Mouse (Mus musculus) adrenal gland, postnatal 10 days (tissue): ENCODE results near the gene Slc25a40. TPM values are rescaled to one million over a fixed set of nuclear protein-coding genes. Genes with fewer than 3 reads are reported as not detected.
A peak's percentile ranks its signal among the peaks of the same experiment; 100 is the strongest.

ENCODE experiments used
- DNase-seq: peaks from one replicate; pipeline ENCODE4 v3.0.0; 2021; ENCODE audit warnings: mixed read lengths
- long read RNA-seq, 2 experiments: library from polyadenylated mRNA; stranded (forward); transcript quantifications; one replicate each; pipeline ENCODE4 v2.0.0; 2021
- total RNA-seq, 2 experiments: library from RNA; stranded (reverse); gene quantifications; 2 replicates each; pipeline ENCODE4 v1.2.3; 2021

The Slc25a40 gene
- 10 to 100 TPM in 1 of 2 experiments, 1 to 10 TPM in 1; 8.7 to 13.3 TPM for total RNA-seq
- long read RNA-seq, experiment 1, partial matches to known transcripts, result 2 of 5 reads
- long read RNA-seq, experiment 1, other reads (novel, unspliced or antisense), result 1 of 5 reads
- long read RNA-seq, experiment 2, partial matches to known transcripts, result 0 of 6 reads
- long read RNA-seq, experiment 2, other reads (novel, unspliced or antisense), result 2 of 6 reads

DNA sequence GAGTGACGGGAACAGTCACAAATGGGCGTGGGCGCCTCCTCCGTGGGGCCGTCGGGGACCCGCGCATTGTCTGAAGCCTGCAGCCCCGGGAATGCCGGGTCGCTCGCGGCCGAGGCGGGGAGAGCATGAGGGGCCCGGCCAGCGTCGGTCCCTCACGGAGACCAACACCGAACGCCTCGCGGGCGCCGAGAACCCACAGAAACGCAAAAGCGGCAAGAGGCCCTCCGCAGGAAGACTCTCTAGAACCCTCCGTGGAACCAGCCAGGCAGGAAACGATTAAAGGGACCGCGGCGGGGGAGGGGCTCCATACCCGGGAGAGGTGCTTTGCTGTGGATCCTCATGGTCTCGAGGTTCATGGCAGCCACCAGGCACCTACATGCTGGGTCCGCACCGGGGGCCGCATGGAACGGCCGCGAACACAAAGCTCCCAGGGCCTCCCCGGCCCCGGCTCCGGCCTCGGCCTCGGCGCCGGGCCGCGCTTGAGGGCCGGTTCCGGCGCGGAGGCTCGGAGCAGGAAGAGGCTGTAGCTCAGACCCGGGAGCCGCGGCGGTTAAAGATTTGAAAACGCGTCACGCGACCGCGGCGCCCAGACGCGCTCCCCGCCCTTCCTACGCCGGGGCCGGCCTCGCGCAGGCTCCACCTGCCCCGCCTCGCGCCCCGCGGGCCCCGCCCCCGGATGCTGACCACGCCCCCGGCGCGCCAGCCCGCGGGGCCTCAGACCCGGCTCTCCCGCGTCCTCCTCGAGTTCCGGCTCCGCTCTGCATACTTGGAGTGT is at the start of gene Slc25a40, which contains the start of gene Dbf4:
TSS of gene Slc25a40 (plus strand) at position 694 of the 775 bp plus-strand sequence.
TSS of gene Dbf4 (minus strand) at position 560 of the 775 bp plus-strand sequence.
- DNase-seq, result peak; percentile 98

DNA sequence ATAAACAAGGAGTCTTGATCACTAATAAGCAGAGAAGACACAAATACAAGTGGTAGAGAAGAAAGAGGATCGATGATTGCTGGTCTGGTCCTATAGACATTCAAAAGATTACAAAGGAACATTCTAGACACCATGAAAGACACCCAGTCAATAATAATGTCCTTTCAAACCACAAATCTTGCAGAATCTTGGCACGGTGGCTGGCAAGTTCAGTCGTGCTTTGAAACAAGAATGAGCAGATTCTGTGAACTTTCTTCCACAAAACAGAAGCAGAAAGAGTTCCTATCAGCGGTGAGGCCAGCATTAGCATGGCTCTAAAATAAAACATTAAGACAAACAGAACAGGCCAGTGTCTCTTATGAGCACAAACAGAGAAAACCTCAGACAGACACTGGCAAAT is 49.2 kb upstream of the Slc25a40 start:
- no peak for DNase-seq

DNA sequence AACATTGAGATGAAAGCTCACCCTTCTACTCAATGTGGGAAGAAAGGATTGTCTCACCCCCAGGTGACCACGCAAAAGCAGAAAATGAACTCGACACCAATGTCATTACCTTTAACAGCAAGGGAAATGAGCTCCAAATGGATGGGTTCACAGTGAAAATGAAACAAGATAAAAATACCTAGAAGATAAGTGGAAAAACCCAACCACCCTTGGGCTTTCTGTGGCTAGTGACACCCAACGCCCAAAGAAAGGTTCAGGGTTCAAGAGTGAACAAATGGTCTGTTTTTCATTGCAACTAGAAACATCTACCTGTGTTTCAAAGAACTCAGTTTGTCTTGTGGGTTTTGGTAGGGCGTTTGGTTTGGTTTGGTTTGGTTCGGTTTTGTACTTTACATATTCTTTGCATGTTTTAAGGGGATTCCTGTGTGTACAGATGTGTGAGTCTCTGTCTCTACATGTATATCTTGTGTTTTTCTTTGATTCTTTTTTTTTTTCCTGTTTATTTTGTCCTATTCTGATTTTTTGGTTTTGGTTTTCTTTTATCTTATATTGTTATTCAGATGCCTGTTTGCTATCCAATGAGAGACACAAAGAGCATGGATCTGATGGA is 48.2 kb upstream of the Slc25a40 start:
- no peak for DNase-seq

DNA sequence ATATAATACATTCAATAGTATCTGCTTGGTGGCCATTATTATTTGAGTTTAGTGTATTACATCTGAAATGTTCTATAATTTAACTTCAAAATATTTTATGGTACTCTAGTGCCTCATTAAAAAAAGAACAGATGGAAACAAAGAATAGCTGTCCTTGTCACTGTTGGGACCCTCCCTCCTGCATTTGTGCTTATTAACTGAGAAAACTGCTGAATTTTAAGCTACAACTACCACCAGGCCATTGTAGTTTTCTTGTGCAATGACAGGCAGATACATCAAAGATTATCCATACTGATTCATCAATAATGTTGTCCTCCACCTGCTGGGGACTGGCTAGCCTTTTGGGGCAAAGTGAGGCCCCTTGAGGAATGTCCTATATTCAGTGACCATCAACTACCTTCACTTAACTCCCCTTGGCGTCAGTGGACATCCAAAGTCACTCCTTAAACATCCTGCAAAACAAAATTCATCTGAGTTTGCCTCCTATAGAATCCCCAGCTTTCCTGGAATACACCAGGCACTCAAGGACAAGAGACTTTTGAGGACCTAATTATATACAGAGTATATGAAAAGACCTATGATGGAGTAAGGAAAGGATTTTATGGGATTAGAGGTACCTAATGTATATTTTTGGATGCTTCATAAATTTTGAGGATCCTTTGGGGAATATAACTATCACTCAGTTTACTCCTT is 28.6 kb upstream of the Slc25a40 start:
- no peak for DNase-seq

DNA sequence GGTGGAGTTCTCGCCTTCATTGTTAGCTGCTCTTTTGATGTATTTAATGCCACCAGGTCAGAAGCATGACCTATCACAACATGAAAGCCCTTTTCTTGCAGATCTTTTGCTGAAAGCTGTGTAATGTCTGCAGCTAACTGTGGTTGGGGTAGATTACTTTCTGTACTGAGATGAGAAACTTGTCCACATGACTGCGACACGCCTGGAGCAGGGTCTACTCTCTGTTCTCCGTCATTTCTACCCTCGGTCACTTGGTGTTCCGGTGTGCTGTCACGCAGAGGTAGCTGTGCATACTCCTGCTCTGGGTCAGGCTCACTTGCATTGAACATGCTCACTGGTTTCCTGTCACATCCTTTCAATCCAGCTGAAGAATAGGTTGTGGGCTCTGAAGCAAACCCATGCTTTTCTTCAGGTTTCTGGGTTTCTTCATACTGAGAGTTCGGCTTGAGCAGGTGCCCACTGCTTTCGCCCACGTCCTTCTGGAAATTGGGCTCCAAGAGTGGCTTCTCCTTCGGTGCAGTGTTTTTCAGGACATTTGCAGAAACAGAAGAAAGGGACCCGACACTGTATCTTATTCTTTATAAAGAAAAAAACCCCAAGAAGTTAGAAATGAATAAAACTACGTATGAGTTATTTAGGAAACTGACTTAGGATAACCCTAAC is 24.9 kb upstream of the Slc25a40 start:
- no peak for DNase-seq

DNA sequence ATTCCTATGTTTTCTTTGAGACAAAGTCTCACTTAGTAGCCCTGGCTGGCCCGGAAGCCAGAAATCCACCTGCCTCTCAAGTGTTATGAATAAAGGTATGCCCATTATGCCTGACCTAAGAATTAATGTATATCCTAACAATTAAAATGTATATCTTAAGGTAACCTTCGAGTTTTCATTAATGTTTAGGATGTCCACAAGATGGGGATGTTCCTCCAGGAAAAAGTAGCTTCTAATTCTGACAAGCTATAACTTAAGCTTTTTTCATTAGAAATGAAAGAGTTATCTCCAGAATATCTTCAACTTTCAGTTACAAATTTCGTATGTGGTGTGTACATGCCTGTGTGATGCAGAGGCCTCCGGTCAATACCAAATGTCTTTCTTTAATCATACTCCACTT is 13.9 kb upstream of the Slc25a40 start:
- no peak for DNase-seq

DNA sequence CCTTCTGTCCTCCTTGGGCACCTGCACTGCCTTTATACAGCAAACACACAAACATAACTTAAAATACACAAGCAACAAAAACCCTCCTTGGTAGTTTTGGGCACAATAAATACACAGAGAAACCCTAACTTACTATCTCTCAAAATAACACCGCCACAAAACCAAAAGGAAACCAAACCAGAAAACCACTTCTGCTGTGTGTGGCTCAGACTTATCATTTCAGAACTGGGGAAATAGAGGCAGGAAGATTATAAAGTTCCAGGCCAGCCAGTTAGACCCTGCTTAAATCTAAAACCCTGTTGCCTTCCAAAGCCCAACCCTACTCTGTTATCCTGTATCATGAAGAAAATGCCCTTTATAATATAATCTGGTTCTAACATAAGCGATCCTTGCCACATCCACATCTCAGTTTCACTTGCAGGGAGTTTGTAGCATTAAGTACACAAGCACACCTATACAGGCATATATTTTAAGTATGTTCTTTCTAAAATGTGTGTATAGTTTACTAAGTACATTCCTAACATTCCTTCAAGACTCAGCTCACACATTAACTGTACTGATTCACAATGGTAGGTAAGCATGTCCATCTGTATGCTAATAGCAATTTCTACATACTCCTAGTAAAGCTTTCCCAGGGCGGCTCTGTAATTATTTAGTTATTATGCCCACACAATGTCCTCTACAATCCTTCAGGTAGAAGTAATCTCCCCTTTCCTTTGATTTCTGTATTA is 5.8 kb upstream of the Slc25a40 start:
- DNase-seq, result no peak

DNA sequence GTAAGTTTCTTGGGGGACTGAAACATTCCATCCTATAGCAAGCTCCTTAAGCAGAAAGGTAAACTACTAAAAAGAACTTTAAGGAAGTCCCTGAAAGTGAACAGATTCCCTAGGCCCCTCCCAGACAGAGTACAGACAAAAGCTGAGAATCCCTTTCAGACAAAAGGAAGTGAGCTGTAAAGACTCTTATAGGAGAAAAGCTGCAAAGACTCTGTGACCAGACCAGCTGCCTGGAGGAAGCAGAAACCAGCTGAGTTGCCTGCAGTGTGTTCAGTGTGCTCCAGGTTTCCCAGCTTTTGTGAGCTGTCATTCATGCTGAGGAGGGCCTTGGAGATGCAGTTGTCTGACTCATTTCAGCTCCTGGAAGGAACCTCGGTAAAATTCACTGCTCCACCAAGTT is 5.2 kb upstream of the Slc25a40 start:
- DNase-seq, result no peak

DNA sequence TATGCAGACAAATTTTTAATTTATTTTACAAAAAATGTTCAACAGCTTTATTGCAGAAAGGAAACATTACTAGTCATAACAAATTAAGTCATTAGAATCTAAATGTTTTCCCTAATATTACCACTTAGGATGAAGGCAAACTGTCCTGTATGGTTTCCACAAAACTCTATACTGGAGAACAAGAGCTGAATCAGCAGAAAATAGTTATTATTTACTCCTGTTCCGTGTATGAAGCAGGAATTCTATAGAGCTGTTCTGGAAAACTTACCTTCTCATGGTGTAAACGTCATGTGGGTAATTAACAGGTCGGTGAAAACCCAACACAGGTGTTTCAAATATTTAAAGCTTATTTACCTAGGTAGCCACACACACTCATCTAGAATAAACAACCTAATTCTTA is 1.2 kb upstream of the Slc25a40 start:
- no peak for DNase-seq

DNA sequence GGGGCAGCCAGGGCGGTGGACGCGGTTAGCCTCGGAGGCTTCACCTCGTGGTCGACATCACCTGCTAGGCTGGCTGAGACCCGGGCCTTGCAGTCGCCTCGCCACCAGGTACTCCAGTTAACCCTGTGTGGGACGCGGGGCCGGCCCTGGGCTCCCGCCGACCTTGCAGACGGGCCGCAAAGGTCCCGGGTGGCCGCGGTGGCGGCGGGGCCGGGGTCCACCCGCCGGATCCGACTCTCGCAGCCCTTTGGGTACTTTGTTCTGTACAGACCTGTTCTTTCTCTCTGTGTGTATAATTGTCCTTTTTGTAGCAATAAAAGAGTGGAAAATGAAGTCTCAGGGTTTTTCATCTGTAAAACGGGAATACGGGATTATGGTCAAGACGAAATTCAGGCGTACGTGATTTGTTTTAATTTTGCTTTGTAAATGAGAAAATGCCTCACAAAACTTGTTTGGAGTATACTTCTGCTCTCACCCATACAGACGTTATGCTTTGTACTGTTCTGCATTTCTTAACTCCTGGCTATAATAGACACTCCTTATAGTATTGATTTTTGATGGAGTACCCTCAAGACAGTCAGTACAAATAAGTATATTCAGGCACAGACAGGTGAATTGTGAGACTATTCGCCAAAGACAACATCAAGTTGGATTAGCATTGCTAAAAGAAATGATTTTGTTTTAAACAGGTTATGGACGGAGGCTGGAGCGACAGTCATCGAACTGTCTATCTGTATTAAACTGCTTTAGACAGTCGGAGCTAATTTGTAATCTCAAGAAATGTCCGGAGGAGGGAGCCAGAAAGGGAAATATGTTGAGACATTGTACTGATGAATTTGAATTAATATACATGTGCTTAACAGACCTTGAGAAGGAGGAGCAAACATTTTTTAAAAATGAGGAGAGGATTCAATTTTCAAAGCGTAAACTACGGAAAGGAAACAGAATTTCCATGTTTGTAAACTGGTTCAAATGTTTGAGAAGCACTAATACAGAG is 580 bp downstream of the Slc25a40 start:
- no peak for DNase-seq

DNA sequence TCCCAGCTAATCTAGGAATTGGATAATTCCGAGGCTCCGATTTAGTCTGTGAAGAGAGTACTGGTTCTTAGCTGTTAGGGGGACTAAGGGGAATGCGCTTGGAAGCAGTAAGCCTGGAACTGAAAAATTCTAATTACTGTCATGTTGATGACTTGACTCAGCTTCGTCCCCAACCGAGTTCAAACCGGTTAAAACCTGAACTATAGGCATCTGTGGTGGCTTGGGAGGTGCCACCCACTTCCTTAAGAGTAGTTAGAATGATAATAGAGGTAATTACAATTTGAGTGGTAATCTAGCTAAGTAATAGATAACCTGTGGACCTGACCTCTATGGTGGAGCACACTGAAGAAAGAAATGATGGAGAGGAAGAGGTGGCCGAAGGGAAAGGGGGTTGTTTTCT is 1.5 kb downstream of the Slc25a40 start:
- no peak for DNase-seq

DNA sequence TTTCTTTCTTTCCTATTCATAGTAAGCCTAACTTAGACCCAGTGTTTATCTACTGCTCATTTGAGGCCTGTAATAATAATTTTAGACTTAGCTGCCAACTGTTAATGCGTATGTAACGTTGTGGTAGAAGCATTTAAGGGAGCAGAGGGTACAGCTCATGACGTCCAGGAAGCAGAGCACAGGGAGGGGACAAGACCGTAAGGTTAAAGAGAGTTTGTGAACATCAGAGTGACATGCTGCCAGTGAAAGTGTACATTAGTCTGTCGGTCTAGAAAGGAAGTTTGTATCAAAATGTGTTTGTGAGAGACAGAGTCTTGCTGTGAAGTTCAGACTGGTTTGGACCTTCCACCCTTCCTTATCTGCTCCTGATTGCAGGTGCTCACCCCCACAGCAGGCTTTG is 3.2 kb downstream of the Slc25a40 start:
- DNase-seq, result no peak

DNA sequence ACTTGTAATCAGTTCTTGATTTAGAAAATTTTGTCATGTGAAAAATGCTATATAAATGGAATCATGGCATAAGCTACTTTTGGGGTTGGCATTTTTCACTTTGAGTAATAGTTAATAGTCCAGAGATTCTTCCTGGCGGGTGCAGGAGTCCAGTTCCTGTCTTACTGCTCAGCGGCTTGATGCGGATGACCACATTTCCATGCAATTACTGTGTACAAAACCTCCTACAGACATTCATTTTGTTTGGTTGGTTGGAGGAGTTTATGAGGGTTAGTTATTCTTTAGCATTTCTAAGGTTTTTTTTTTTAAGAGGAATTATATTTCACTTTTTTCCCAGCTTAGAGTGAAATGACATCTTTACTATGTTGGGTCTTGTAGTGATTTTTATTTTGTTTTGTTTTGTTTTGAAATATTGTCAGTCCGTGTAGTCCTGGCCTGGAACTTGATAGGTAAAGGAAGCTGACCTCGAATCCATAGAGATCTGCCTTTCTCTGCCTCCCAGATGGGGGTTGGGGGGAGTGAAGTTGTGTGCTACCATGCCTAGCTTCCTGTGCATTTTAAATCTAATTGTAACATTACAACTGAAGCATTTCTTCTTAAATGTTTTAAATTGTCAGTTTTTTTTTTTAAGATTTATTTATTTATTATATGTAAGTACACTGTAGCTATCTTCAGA is 15.0 kb downstream of the Slc25a40 start:
- no peak for DNase-seq

DNA sequence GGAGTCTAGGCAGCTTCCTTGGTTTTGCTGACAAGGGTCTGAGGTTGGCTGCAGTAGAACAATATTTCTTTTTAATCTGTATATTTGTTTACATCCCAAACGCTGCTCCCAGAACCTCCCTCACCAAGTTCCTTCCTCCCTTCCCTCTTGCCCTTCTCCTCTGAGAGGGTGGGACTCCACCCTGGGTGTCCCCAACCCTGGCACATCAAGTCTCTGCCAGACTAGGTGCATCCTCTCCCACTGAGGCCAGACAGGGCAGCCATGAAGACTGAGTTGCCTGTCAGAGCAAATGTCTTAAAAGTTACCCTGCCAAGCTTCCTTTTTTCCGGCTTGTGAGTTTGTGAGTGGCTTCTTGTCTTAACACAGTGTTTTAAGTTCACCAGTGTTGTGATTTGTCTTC is 16.4 kb downstream of the Slc25a40 start:
- DNase-seq, result no peak

DNA sequence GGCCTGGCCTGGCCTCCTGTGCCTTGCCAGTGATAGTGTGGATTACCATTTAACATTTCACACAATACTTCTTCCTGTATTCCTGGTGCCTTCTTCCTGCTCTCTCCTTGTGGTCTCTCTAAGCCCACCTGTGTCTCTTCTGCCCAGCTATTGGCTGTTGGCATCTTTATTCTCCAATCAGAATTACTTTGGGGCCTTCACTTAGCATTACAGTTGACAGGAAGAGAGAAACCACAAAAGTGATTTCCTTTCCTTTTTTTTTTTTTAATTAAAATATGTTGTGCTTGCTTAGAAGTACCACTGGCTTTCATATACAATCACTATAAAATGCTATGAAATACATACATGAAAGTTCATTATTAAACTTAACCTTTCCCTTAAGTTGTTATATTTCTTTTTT is 32.9 kb downstream of the Slc25a40 start:
- DNase-seq, result no peak

DNA sequence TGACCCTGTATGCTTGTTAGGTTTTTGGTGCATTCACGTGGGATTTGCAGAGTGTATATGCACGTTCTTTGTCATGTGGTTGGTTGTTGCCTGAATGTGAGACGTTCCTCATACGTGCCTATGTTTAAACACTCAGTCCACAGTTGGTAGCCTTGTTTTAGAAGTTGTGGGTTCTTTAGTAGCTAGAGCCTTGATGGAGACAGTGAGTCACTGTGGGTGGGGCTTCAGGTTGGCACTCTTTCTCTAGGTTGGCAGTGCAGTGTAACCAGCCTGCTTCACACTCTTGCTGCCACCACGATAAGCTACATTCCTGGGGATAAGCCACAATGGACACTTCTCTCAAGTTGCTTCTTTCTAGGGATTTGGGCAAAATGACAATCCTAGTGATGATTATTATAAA is 33.9 kb downstream of the Slc25a40 start:
- DNase-seq, result no peak

DNA sequence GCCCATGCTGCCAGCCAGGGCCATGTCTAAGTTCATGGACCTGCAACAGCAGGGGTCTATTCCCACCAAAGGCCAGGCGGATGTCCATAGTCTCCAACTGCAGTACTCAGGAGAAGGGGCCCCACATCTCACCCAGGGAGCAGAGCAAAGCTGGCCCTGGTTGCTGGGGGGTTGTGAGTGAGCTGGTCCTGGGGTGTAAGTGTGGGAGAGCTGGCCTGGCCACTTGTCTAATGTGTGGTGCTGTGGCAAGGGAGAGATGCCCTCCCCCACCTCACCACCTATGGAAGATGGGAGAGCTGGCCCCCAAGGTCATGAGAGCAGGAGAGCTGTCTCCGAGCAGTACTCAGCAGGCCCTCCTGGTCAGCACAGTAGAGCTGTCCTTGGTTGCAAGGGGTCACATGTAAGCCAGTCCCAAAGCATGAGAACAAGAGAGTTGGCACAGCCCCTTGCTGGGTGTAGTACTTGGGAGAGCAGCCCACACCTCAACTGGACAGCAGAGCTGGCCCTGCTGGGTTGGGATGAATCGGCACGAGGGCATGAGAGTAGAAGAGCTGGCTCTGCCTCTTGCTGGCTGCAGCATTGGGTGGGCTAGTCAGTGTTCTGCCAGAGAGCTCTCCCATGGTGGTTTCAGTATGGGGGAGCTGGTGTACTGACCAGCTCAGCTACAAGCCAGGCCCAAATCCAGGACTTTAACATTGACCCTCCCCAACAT is 65.5 kb downstream of the Slc25a40 start:
- no peak for DNase-seq

DNA sequence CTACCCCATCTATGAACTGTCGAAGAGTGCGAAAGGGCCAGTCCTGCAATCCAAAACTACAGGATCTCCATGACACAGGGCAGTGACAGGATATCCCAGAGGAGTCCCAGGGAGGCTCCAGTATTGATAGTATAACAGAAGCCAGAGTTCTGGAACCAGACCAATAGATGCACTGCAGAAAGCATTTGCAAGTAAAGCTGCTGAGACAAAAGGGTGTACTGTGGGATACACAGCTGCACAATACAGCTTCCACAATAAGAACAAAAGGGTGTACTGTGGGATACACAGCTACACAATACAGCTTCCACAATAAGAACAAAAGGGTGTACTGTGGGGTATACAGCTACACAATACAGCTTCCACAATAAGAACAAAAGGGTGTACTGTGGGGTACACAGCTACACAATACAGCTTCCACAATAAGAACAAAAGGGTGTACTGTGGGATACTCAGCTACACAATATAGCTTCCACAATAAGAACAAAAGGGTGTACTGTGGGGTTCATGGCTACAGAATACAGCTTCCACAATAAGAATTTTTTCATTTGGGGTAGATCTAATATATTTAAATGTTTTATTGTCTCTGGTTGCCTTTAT is 66.1 kb downstream of the Slc25a40 start:
- DNase-seq, result no peak
